Mouse (Mus musculus) regulatory T cell (primary cell): ENCODE results near the gene Exoc8.

Experiments used
- in situ Hi-C: fragments of 300-600 bp; cut with MboI, MseI; formaldehyde crosslinking; loops from one replicate; pipeline ENCODE4 v1.15.1; 2025; ENCODE audit warnings: high pct_unique_total_duplicates

Gene Exoc8

GRCm38 (mm10) chr8:124897386-124898250 is at the start of gene Exoc8, which contains the start of gene Sprtn:
Exoc8 (minus strand) TSS chr8:124897705.
Sprtn (plus strand) TSS chr8:124897886.
- in situ Hi-C loops = no loop called here

- in situ Hi-C loops = no loop called here
Measured at GRCm38 (mm10) chr8:124944406-124944805, 46.9 kb upstream of the Exoc8 start.

GRCm38 (mm10) chr8:124943801-124944200 is 46.3 kb upstream of the Exoc8 start:
- in situ Hi-C loops = no loop called here

- in situ Hi-C loops = no loop called here
Measured at GRCm38 (mm10) chr8:124937293-124937692, 39.8 kb upstream of the Exoc8 start.

GRCm38 (mm10) chr8:124936699-124937098 is 39.2 kb upstream of the Exoc8 start:
- in situ Hi-C loops = no loop called here

GRCm38 (mm10) chr8:124935116-124935515 is 37.6 kb upstream of the Exoc8 start:
- in situ Hi-C loops = no loop called here

GRCm38 (mm10) chr8:124932435-124932834 is 34.9 kb upstream of the Exoc8 start:
- in situ Hi-C loops = no loop called here

GRCm38 (mm10) chr8:124930649-124931048 is 33.1 kb upstream of the Exoc8 start:
- in situ Hi-C loops = no loop called here

GRCm38 (mm10) chr8:124930086-124930485 is 32.6 kb upstream of the Exoc8 start:
- in situ Hi-C loops = no loop called here

- in situ Hi-C loops = no loop called here
Measured at GRCm38 (mm10) chr8:124929006-124929405, 31.5 kb upstream of the Exoc8 start.

- in situ Hi-C loops = no loop called here
Measured at GRCm38 (mm10) chr8:124926351-124926771, 28.9 kb upstream of the Exoc8 start.

- in situ Hi-C loops = no loop called here
Measured at GRCm38 (mm10) chr8:124925544-124926266, 28.2 kb upstream of the Exoc8 start.

GRCm38 (mm10) chr8:124923971-124924652 is 26.6 kb upstream of the Exoc8 start:
- in situ Hi-C loops = no loop called here

GRCm38 (mm10) chr8:124922490-124923089 is 25.1 kb upstream of the Exoc8 start:
- in situ Hi-C loops = no loop called here

GRCm38 (mm10) chr8:124921369-124922279 is 24.1 kb upstream of the Exoc8 start:
- in situ Hi-C loops = no loop called here

GRCm38 (mm10) chr8:124917741-124918484 is 20.4 kb upstream of the Exoc8 start:
- in situ Hi-C loops = no loop called here

GRCm38 (mm10) chr8:124914061-124914460 is 16.6 kb upstream of the Exoc8 start:
- in situ Hi-C loops = no loop called here

- in situ Hi-C loops = no loop called here
Measured at GRCm38 (mm10) chr8:124911938-124912872, 14.7 kb upstream of the Exoc8 start.

- in situ Hi-C loops = no loop called here
Measured at GRCm38 (mm10) chr8:124910349-124910748, 12.8 kb upstream of the Exoc8 start.
